Mouse (Mus musculus) CH12.LX (cell line): ENCODE data around the gene Nsg2.

ENCODE experiments used
- HCFC1 ChIP-seq: IDR thresholded peaks from 2 replicates; pipeline ENCODE4 v1.6.1; 2012; ENCODE audit warnings: low read depth, mild to moderate bottlenecking, inconsistent platforms, low read length, improper control_type of control experiment
- POLR2A ChIP-seq: IDR thresholded peaks from 2 replicates; pipeline ENCODE4 v1.6.1; 2011; ENCODE audit warnings: low read depth, mild to moderate bottlenecking, improper control_type of control experiment, low read length
- TCF12 ChIP-seq: IDR thresholded peaks from 2 replicates; pipeline ENCODE4 v1.6.1; 2014; ENCODE audit warnings: low read depth, mild to moderate bottlenecking, inconsistent platforms, low read length, improper control_type of control experiment

GRCm38 (mm10) chr11:32001181-32001910, 1.1 kb downstream of the Nsg2 start:
- no peak for TF ChIP-seq TCF12
- no peak for TF ChIP-seq POLR2A
- no peak for TF ChIP-seq HCFC1
